Mouse (Mus musculus) kidney, postnatal 10 days (tissue): ENCODE measurements around the gene Cand1.

Experiments
- DNase-seq: peaks from one replicate; pipeline ENCODE4 v3.0.0; 2021; ENCODE audit warnings: mixed read lengths

The Cand1 gene

DNA sequence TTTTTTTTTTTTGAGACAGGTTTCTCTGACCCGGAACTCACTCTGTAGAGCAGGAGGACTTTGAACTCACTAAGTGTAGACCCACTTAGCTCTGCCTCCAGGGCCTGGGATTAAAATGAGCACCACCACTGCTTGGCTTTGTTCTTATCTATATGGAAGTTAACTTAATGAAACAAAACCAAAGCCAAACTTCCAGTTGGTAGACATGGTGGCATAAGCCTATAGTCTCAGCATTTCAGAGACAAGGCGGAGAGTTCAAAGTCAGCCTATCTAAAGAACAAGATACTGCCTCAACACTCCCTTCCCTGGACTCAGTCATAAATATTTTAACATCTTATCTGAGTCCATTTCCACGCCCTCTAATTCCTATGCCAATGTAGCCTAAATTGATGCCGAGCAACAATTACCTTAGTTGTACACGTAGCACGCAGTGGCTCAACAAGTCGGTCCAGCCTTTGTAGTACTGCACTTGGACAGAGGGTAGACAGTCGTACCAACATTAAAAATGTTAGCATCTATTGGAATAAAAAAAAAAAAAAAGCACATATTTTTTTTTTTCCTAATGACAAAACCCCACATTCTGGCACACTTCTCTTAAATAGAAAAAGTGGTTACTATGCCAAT, 33.4 kb downstream of the Cand1 start:
- no peak for DNase-seq

DNA sequence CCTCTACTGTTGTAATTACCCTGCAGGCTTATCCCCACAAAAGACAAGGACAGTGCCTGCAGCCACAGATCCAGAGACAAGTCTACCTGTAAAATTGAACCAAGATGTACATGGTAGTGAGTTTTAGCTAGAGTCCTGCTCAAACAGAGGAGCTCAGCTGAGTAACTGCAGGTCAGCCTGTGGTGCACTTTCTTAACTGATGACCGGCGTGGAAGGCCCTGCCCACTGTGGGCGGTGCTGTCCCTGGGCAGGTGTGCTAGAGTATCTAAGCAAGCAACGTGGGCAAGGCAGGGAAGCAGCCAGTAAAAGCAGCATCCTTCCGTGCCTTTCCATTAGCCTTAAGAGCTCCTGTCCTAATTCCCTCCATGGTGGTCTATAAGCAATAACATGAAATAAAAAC, 34.6 kb downstream of the Cand1 start:
- DNase-seq: no peak

DNA sequence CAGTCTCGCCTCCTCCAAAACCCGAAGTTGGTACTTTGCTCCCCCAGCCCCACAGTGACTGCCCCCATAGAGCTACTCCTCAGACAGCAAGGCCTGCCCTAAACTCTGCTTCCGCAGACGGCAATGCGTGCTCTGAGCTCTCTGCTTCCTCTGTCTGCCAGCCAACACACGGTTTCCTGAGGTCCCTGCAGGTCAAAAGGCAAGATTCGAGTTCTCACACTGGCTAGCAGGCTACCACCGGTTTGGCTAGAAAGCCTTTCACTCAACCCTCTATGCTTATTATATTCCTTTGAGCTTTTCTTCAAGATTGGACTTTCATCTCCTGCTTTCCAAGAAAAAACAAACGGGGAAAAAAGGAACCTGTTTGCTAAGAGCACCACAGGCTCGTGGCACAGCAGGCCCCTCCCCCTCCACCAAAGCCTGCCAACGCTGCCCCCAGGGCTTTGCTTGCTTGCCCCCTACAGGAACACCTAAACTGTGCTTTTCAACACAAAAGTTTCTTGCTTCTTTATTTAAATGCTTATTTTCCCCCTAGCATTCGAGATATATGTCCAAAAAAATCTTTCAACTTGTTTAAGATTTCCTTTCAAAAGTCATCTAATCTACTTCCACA, 35.4 kb downstream of the Cand1 start:
- peak; percentile 56 for DNase-seq

DNA sequence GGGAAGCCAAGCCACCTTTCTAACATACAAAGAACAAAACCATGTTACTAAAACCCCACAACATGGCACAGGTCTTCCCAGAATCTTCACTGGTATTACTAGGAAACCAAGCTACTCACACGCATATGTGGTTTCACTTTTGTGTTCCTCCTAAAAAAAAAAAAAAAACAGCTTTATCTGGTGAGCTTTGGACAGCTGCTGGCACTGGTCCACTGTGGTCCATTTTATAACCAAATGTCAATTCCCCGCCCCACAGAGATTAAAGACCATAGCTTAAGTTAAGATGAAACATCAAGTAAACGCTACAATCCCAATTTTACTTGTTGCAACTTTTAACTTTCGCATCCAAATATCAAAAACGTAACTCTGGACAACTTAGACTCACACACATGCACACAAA, 40.0 kb downstream of the Cand1 start:
- DNase-seq: no peak

DNA sequence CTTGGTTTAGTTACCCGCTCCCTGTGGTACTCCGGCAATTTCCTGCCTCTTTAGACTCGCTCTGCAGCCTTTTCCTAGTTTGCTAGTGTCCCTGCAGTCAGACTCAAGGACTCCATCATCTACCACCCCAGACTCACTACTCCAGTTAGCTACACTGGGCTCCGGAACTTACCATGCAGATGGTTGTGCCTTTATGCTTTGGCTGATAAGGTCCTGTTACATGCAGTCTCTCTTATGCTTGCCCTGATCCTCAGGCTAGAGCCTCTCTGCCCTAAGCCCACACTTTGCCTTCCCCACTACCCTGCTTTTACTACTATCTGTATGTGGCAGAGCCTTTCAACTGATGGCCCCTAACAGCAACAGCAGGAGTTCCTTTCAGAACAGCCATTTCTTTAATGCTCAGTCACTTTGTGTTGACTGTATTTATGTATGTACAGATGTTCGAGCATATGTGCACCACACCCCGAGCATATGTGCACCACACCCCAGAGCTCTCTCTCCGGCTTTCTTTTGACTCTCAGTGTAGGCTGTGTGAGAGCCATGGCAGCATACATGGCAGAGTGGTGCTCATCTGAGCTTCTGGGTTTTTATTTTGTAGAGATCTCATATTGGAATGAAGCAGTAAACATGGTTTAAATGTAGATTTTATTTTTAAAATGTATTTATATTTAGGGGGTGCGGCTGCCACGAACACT, 41.5 kb downstream of the Cand1 start:
- DNase-seq: no peak

DNA sequence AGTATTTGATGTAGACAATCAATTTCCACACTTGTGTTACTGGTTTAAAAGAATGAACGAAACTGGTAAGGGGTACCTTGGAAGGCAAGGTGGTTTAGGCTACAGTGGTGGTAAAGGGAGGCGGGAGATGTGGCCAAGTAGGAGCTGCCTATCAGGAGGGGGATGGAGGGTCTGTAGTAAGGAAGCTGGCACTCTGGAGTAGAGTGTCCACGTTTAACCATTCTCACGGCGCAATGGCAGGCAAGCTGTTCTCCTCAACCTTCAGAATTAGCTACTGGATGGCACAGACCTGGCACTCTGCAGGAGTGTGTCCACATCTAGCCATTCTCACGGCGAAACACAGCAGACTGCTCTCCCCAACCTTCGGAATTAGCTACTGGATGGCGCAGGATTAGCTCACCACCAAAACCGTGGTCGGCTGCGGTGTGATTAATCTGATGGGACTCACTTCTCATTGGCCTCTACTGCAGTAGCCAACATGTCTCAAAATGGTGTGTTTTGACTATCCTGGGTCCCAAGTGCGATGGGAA, 42.2 kb downstream of the Cand1 start:
- no peak for DNase-seq

DNA sequence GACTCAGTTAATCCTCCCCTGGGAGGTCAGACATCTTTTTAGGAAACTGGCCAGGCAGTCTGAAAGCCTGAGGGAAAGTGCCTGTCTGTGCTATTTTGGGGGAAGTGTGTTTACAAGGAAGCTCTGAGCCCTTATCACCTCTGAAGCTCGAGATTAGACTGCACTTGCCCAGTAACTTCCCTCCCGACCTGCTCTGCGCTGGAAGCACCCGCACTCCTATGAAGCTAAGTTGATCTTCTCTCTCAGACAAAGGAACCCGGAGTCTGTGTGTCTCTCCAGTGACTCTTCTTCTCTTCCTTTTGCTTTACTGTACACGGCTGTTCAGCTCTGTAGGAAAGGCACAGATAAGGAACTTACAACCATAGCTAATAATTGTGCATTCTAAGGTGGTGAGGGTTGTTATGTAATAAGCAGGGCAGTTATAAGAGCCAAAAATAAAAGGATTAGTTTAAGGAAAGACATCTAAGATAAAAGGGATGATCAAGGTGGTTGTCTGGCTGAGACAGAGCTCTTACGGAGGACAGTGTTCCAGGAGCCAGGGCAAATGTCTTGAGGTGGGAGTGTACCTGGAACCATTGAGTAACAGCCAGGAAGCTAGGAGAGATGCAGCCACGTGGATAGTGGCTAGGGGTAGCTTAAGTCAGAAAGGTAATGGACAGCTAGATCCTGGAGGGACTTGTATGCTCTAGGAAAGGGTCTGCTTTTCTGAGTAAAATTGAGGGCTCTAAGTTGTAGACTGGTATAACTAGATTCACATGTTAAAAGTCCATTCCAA, 47.1 kb downstream of the Cand1 start:
- DNase-seq: no peak

DNA sequence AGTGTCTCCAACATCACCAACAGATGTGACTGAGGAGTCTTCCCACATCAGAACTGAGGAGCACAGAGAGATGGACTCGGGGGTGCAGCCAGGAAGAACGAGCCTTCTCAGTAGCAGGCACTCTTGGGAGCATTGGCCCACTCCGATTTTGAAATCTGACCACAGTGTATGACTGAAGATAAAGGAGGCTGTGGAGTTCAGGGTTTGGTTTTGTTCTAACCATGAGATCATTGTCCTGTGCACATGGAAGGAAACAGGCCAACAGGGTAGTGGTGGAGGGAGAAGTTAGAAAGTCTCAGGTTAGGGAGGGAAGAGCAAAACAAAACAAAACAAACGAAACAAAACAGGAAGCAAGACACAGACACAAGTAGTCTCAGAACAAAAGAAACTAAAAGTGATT, 52.1 kb downstream of the Cand1 start:
- no peak for DNase-seq

DNA sequence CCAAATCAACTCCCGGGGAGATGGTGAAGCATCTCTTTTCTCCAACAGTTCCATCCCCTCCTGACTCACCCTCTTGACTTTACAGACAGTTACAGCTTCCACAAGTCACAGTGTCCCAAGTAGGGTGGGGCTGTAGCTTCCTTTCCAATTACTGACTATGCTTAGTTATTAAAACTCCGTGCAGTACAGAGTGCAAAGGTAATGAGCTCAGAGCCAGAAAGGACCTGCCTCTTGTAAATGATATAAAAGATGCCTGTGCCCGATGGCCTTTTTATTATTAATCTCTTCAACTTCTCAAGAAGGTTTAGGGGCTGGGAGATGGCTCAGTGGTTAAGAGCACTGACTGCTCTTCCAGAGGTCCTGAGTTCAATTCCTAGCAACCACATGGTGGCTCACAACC, 70.2 kb downstream of the Cand1 start:
- DNase-seq: no peak

DNA sequence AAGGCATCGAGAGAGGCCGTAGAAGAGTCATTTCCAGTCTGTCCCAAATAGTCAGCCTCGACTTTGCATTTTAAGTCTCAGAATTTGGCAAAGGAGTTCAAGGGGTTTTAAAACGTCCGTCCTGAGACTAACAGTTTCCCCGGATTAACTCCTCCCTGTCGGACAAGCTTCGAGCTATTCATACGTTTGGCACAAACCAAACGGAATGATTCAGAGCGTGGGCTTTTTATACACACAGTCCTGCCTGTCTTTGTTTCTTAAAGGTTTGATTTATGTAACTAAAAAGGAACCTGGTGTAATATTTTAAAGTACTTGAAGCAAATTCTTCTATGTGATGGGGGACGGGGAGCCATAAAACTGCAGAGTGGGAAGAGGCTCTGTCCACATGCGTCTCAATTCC, 70.6 kb downstream of the Cand1 start:
- no peak for DNase-seq

DNA sequence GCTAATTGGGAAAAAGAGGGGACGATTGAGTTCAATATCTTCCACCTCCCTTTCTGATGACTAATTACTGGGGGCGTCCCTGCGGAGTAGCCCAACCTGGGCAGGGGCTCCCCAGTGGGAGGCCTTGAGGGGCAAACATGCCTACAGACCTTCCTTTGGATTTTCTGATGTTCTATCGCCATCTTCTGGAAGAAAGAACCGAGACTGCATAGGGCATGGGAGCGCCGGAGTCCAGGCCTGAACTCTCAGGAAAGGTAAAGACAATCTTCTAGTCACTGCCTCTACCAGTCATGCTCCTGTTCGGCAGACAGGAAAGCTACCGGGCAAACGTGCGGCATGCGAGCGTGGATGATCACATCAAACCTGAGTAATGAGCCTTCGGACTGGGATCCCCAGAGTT, 71.1 kb downstream of the Cand1 start:
- DNase-seq: peak; percentile 18

DNA sequence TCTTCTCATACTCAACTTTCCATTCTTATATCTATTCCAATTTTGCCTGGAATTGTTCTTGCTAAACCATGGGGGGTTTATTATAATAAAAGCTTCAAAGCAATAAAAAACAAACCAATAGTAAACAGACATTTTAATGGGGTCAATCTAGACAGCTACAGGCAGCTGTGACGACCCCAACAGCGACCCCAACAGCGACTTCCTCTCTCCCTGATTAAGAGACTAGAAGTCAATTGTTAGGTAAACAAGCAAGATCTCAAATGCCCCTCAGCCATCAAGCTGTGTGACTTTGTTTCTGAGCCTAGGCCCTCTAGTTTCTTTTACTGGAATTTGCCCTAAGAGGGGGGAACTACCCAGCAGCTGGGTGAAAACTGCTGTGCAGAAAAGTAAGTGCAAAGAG, 72.0 kb downstream of the Cand1 start:
- DNase-seq: peak; percentile 57

DNA sequence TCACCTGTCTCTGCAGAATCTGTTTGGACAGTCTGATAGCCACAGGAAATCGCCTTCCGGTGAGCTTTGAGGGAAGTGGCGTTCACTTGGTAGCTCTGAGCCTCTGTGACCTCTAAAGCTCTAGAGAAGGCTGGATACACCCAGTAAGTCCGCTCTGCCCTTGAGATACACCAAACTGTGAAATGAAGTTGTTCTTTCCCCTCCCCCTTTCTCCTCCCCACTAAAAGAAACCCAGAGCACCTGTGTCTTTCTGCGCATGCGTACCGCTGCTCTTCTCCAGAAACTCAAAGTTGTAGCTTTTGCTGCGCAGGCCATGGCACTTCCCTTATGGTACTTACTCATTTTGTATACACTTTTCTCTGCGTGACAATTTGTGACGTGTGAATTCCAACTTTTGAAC, 74.8 kb downstream of the Cand1 start:
- no peak for DNase-seq

DNA sequence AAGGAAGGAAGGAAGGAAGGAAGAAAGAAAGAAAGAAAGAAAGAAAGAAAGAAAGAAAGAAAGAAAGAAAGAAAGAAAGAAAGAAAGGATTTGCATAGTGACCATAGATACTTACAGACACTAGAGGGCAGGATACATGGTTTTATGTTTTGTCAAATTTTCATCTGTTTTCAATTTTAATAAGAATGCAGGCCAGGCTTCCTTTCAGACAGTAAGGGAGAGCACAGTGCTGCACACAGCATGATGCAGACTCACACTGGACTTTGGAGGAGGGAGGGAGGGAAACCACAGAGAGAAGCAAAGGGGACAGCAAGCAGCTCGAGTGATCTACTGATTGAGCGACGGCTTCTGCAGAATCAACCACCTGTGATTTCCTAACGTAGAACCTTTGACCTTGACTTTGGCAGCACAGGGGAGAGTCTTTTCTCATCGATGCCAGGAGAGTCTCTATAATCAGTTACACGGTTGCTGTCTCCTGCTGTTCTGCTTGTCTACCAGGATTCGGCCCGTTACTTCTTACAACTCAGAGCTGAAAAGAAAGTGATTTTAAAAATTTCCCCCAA, 78.0 kb downstream of the Cand1 start:
- no peak for DNase-seq

DNA sequence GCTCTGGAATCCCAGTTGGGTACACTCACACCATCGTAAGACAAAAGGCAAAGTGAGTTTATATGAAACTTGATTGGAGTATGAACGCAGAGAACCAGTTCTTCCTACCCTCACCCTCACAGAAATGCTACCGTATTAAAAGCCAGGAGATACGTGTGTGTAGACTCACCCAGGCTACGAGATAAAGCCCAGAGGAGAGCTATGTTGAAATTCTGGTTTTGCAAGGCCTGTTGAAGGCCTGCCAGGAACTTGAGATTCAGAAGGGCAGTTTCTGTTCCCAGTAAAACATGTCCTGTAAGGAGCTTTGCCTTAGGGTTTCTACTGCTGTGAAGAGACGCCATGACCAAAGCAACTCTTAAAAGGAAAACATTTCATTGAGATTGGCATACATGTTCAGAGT, 79.7 kb downstream of the Cand1 start:
- no peak for DNase-seq

DNA sequence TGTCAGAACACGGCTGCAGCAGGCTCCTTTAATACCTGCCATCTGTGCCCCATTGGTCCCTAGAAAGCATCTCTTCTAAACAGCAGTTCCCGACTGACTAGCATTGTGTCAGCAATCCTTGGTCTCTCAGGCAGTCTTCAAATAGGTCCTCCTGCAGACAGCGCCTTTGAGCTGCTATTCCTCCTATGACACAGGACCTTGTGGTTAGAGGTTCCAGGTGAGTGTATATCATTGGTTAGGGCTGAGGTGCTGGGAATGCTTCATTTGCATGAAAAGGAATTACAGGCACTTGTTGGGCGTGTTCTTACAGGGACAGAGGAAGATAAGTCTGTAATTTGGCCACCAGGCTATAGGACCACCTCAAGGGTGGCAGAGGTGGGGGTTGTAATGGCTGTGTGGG, 90.6 kb downstream of the Cand1 start:
- no peak for DNase-seq
